Mouse (Mus musculus): ENCODE data around the gene Syngr2. TPM values are rescaled to one million over a fixed set of nuclear protein-coding genes. Genes with fewer than 3 reads are reported as not detected.

Gene Syngr2
- total RNA-seq (2023), result 10 to 100 TPM; 48.9 to 50.1 TPM

GRCm38 (mm10) chr11:117809407-117810311, at the start of gene Syngr2, which contains the start of gene Gm20708:
Syngr2 (plus strand) TSS chr11:117809668.
Gm20708 (plus strand) TSS chr11:117809668.

GRCm38 (mm10) chr11:117781993-117782704, 27.3 kb upstream of the Syngr2 start, which contains the start of the genes Tmc8 and Tmc6:
Tmc8 (plus strand) TSS chr11:117782076.
Tmc6 (minus strand) TSS chr11:117782198.

GRCm38 (mm10) chr11:117797511-117798159, 11.8 kb upstream of the Syngr2 start, which contains the start of gene 6030468B19Rik:
6030468B19Rik (plus strand) TSS chr11:117797660.

GRCm38 (mm10) chr11:117825333-117826101, 16.0 kb downstream of the Syngr2 start, which contains the start of the genes Afmid and Tk1:
Afmid (plus strand) TSS chr11:117825924.
Tk1 (minus strand) TSS chr11:117826092.

DNA sequence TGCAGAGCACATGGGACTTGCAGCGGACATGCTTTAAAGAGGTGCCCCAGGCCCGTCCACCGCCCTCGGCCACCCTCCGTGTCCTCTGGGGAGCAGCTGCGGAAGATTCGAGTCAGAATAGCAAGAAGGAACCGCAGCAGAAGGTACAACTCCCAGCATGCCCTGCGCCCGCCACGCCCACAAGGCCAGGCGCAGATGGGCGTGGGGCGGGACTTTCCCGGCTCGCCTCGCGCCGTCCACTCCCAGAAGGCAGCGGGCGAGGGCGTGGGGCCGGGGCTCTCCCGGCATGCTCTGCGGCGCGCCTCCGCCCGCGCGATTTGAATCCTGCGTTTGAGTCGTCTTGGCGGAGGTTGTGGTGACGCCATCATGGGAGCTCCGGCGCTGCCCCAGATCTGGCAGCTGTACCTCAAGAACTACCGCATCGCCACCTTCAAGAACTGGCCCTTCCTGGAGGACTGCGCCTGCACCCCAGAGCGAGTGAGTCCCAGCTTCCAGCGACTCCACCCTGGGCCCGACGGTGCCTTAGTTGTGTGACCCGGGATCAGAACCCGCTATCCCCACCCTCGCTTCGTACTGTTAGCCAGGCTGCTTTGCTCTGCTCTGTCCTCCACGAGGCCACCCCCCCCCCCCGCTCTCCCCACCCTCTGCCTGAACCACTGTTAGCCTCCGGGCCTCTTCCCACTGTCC, 39.7 kb downstream of the Syngr2 start, which contains the start of gene Birc5:
Gene Birc5 (plus strand): TSS at position 267 of the 687 bp plus-strand sequence.

GRCm38 (mm10) chr11:117860601-117861000, 51.1 kb downstream of the Syngr2 start, which contains the start of gene Tmem235:
Tmem235 (plus strand) TSS chr11:117860752.

Other genes with a start within 250 kb of the Syngr2 start
- gene Tnrc6c, start 155.4 kb upstream of the Syngr2 start, total RNA-seq (2023), result 100 to 1,000 TPM; 106 to 110 TPM
- 100 to 1,000 TPM in 1 of 2 experiments, 10 to 100 TPM in 1; 100.0 to 117 TPM for gene Tmc8, start 27.6 kb upstream of the Syngr2 start, total RNA-seq (2023)
- gene Tmc6, start 27.5 kb upstream of the Syngr2 start, total RNA-seq (2023), result 100 to 1,000 TPM; 268 to 274 TPM
- not detected for gene 6030468B19Rik, start 12.0 kb upstream of the Syngr2 start, total RNA-seq (2023)
- gene Gm20708, start within 50 bp of the Syngr2 start, total RNA-seq (2023), result 10 to 100 TPM in 1 of 2 experiments, under 1 TPM in 1; 0.98 to 10.1 TPM
- 10 to 100 TPM; 15.5 to 23.1 TPM for gene Afmid, start 16.3 kb downstream of the Syngr2 start, total RNA-seq (2023)
- 10 to 100 TPM in 1 of 2 experiments, 1 to 10 TPM in 1; 3.6 to 10.5 TPM for gene Tk1, start 16.4 kb downstream of the Syngr2 start, total RNA-seq (2023)
- gene Birc5, start 39.6 kb downstream of the Syngr2 start, total RNA-seq (2023), result 10 to 100 TPM in 1 of 2 experiments, 1 to 10 TPM in 1; 1.2 to 11.3 TPM
- gene Tmem235, start 51.1 kb downstream of the Syngr2 start, total RNA-seq (2023), result not detected
- 10 to 100 TPM; 10.8 TPM for gene Tha1, start 63.8 kb downstream of the Syngr2 start, total RNA-seq (2023)
- 10 to 100 TPM; 65.4 to 69.4 TPM for gene Socs3, start 160.4 kb downstream of the Syngr2 start, total RNA-seq (2023)
- 10 to 100 TPM; 56.0 to 58.6 TPM for gene Pgs1, start 176.6 kb downstream of the Syngr2 start, total RNA-seq (2023)

Measured in T-cell, adult 66 days (primary cell).